Mouse (Mus musculus): ENCODE measurements around the gene Eps8. TPM values are rescaled to one million over a fixed set of nuclear protein-coding genes. Genes with fewer than 3 reads are reported as not detected.

Eps8 gene
- polyA plus RNA-seq, 1 experiment from 2014 or later: 11.7 TPM

GRCm38 (mm10) chr6:137682629-137683028, 28.0 kb upstream of the Eps8 start:
- no peak overlapping the region for H3K4me2 ChIP-seq
- H3K4me3 ChIP-seq: no peak overlapping the region
- H3K27me3 ChIP-seq: no peaks in the 10 kb centered on the region
- H3K9me3 ChIP-seq: no peaks in the 10 kb centered on the region
- H3K36me3 ChIP-seq: no peaks in the 10 kb centered on the region
- no peaks in the 10 kb centered on the region for H3K4me1 ChIP-seq (replicated peaks)
- H3K27ac ChIP-seq: no peak overlapping the region
- no peak for ATAC-seq (ENCODE audit: low FRiP score)
- no peak overlapping the region for H3K9ac ChIP-seq
- WGBS: 83% methylated on average over 2 of the region's 2 CpGs

DNA sequence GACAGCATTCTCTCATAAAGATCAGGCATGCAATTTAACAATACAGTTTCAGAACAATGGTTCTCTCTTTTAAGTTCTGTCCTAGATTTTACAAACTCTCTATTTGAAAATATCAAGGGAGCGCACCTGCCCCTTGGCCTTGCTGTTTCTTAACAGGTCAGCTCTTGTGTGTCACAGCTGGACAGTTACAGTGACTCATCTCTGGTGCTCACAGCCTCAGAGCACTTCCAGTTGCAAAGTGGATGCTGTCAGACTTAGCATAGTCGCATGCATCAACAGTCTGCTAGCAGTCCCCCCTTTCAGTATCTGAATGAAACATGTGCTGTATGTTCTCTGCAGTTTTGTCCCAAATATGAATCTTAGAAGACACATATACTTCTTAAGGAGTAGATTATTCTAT, 26.3 kb upstream of the Eps8 start:
- Histone ChIP-seq H3K4me1 (replicated peaks) (no peaks in the 10 kb centered on the region), H3K4me2 (no peak overlapping the region), H3K4me3 (no peak overlapping the region), H3K9ac (no peak overlapping the region), H3K27me3 (no peaks in the 10 kb centered on the region), H3K9me3 (0 out of 2 replicates have a peak, but pooled peaks cover 4% of the 10 kb centered on the region), H3K36me3 (no peaks in the 10 kb centered on the region), H3K27ac (no peak overlapping the region)
- ATAC-seq (ENCODE audit: low FRiP score): no peak
- WGBS: 90% methylated on average over 2 of the region's 2 CpGs

- Histone ChIP-seq H3K4me3 (no peak overlapping the region), H3K9ac (no peak overlapping the region), H3K4me2 (no peak overlapping the region), H3K27ac (no peak overlapping the region), H3K36me3 (no peaks in the 10 kb centered on the region), H3K27me3 (no peaks in the 10 kb centered on the region), H3K4me1 (replicated peaks) (no peaks in the 10 kb centered on the region), H3K9me3 (0 out of 2 replicates have a peak, but pooled peaks cover 4% of the 10 kb centered on the region)
- no peak for ATAC-seq (ENCODE audit: low FRiP score)
- WGBS: 90% methylated on average over 12 of the region's 12 CpGs
Measured at GRCm38 (mm10) chr6:137676581-137676980, 21.9 kb upstream of the Eps8 start.

- no peak overlapping the region for H3K27ac ChIP-seq
Measured at GRCm38 (mm10) chr6:137675556-137675955, 20.9 kb upstream of the Eps8 start.

GRCm38 (mm10) chr6:137673301-137673700, 18.6 kb upstream of the Eps8 start:
- Histone ChIP-seq H3K4me2 (no peak overlapping the region), H3K9ac (no peak overlapping the region), H3K9me3 (0 out of 2 replicates have a peak, but pooled peaks cover 4% of the 10 kb centered on the region), H3K27me3 (no peaks in the 10 kb centered on the region), H3K4me1 (replicated peaks) (no peaks in the 10 kb centered on the region), H3K4me3 (no peak overlapping the region), H3K27ac (no peak overlapping the region), H3K36me3 (no peaks in the 10 kb centered on the region)
- 72% methylated on average over 15 of the region's 15 CpGs for WGBS
- ATAC-seq (ENCODE audit: low FRiP score): no peak

More at GRCm38 (mm10) chr6:137675556-137675955, 20.9 kb upstream of the Eps8 start:
- no peak for ATAC-seq (ENCODE audit: low FRiP score)
- Histone ChIP-seq H3K27me3 (no peaks in the 10 kb centered on the region), H3K36me3 (no peaks in the 10 kb centered on the region), H3K4me1 (replicated peaks) (no peaks in the 10 kb centered on the region), H3K4me3 (no peak overlapping the region), H3K9me3 (0 out of 2 replicates have a peak, but pooled peaks cover 4% of the 10 kb centered on the region), H3K9ac (no peak overlapping the region), H3K4me2 (no peak overlapping the region)
- 68% methylated on average over 5 of the region's 5 CpGs for WGBS

- H3K27me3 ChIP-seq: no peaks in the 10 kb centered on the region
- no peak overlapping the region for H3K4me3 ChIP-seq
- no peaks in the 10 kb centered on the region for H3K4me1 ChIP-seq (replicated peaks)
- H3K9ac ChIP-seq: no peak overlapping the region
- no peaks in the 10 kb centered on the region for H3K36me3 ChIP-seq
- H3K9me3 ChIP-seq: no peaks in the 10 kb centered on the region
- no peak overlapping the region for H3K27ac ChIP-seq
- 81% methylated on average over 10 of the region's 10 CpGs for WGBS
- no peak overlapping the region for H3K4me2 ChIP-seq
- ATAC-seq (ENCODE audit: low FRiP score): no peak
Measured at GRCm38 (mm10) chr6:137671561-137671960, 16.9 kb upstream of the Eps8 start.

DNA sequence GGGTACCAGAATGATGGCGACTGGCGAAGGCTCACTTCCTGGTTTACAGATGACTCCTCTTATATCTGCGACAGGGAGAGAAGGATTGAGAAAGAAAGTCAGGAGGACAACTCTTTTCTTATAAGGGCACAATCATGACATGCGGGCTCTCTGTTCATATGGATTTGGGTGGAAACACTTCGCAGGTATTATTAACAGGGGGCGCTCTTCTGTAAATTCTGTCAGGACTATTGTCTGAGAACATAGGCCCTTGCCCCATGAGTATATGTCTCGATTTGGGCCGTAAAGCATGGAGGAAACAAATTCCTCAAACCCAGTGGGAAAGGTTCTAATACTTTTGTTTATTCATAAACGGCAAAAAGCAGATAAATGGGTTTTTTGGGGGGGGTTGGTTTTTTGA, 16.1 kb upstream of the Eps8 start:
- Histone ChIP-seq H3K36me3 (no peaks in the 10 kb centered on the region), H3K9ac (no peak overlapping the region), H3K4me2 (no peak overlapping the region), H3K9me3 (no peaks in the 10 kb centered on the region), H3K4me3 (no peak overlapping the region), H3K4me1 (replicated peaks) (no peaks in the 10 kb centered on the region), H3K27ac (no peak overlapping the region), H3K27me3 (no peaks in the 10 kb centered on the region)
- no peak for ATAC-seq (ENCODE audit: low FRiP score)
- WGBS: 94% methylated on average over 9 of the region's 9 CpGs

GRCm38 (mm10) chr6:137669876-137670275, 15.2 kb upstream of the Eps8 start:
- Histone ChIP-seq H3K27ac (no peak overlapping the region), H3K4me2 (no peak overlapping the region), H3K27me3 (no peaks in the 10 kb centered on the region), H3K4me1 (replicated peaks) (no peaks in the 10 kb centered on the region), H3K36me3 (no peaks in the 10 kb centered on the region), H3K9me3 (no peaks in the 10 kb centered on the region), H3K4me3 (no peak overlapping the region), H3K9ac (no peak overlapping the region)
- 89% methylated on average over 3 of the region's 3 CpGs for WGBS
- no peak for ATAC-seq (ENCODE audit: low FRiP score)

DNA sequence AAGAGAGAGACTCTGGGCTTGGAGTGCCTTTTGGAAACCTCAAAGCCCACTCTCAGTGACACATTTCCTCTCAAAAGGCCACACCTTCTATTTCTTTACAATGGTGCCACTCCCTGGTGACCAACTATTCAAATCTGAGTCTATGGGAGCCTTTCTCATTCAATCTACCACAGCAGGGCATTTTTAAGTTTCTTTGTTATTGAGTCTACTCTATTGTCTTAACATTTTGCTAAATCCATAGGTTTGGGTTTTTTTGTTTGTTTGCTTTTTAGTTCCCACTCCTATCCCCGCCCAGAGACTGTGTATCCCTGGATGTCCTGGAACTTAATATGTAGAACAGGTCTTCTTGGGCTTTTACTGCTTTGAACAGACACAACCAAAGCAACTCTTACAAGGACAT, 14.8 kb upstream of the Eps8 start:
- WGBS: 80% methylated on average over 1 of the region's 1 CpGs
- no peaks in the 10 kb centered on the region for H3K4me1 ChIP-seq (replicated peaks)
- H3K9me3 ChIP-seq: no peaks in the 10 kb centered on the region
- no peak overlapping the region for H3K9ac ChIP-seq
- no peaks in the 10 kb centered on the region for H3K36me3 ChIP-seq
- no peak for ATAC-seq (ENCODE audit: low FRiP score)
- H3K4me3 ChIP-seq: no peak overlapping the region
- H3K27me3 ChIP-seq: no peaks in the 10 kb centered on the region
- no peak overlapping the region for H3K4me2 ChIP-seq
- no peak overlapping the region for H3K27ac ChIP-seq

DNA sequence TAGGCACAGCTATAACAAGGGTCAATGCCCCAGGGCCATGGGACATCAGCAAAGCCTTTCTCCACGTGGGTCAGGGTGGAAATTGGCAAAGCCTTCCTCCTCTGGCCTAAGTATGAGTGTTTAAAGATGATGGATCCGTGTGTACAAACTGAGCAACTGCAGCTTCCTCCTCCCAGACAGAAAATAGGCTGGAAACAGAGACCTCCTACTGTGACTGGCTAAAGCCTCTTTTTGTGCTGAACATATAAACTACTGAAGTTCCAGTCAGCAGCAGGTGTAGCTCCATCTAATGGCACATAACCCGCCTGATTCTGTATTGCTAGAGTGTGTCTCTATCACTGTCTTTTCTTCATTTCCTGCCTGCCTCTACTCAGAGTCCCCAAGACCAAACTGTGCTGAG, 13.7 kb upstream of the Eps8 start:
- 63% methylated on average over 3 of the region's 3 CpGs for WGBS
- Histone ChIP-seq H3K27ac (no peak overlapping the region), H3K27me3 (no peaks in the 10 kb centered on the region), H3K4me3 (no peak overlapping the region), H3K4me2 (no peak overlapping the region), H3K36me3 (no peaks in the 10 kb centered on the region), H3K4me1 (replicated peaks) (no peaks in the 10 kb centered on the region), H3K9ac (no peak overlapping the region), H3K9me3 (no peaks in the 10 kb centered on the region)
- ATAC-seq (ENCODE audit: low FRiP score): no peak

GRCm38 (mm10) chr6:137667665-137668064, 13.0 kb upstream of the Eps8 start:
- H3K4me2 ChIP-seq: no peak overlapping the region
- no peaks in the 10 kb centered on the region for H3K36me3 ChIP-seq
- 89% methylated on average over 3 of the region's 3 CpGs for WGBS
- no peaks in the 10 kb centered on the region for H3K4me1 ChIP-seq (replicated peaks)
- H3K9ac ChIP-seq: no peak overlapping the region
- ATAC-seq (ENCODE audit: low FRiP score): no peak
- H3K27me3 ChIP-seq: no peaks in the 10 kb centered on the region
- no peak overlapping the region for H3K4me3 ChIP-seq
- H3K9me3 ChIP-seq: no peaks in the 10 kb centered on the region
- no peak overlapping the region for H3K27ac ChIP-seq

GRCm38 (mm10) chr6:137664936-137665335, 10.3 kb upstream of the Eps8 start:
- Histone ChIP-seq H3K9ac (no peak overlapping the region), H3K36me3 (no peaks in the 10 kb centered on the region), H3K9me3 (no peaks in the 10 kb centered on the region), H3K4me2 (no peak overlapping the region), H3K4me1 (replicated peaks) (no peaks in the 10 kb centered on the region), H3K27ac (no peak overlapping the region), H3K4me3 (no peak overlapping the region), H3K27me3 (no peaks in the 10 kb centered on the region)
- 69% methylated on average over 3 of the region's 3 CpGs for WGBS
- ATAC-seq (ENCODE audit: low FRiP score): no peak

GRCm38 (mm10) chr6:137661583-137662365, 7.1 kb upstream of the Eps8 start:
- no peak overlapping the region for H3K27ac ChIP-seq
- no peak for ATAC-seq (ENCODE audit: low FRiP score)
- 95% methylated on average over 23 of the region's 23 CpGs for WGBS
- H3K27me3 ChIP-seq: no peaks in the 10 kb centered on the region
- H3K36me3 ChIP-seq: no peaks in the 10 kb centered on the region
- no peak overlapping the region for H3K4me3 ChIP-seq
- no peak overlapping the region for H3K9ac ChIP-seq
- no peak overlapping the region for H3K4me2 ChIP-seq
- H3K4me1 ChIP-seq (replicated peaks): no peaks in the 10 kb centered on the region
- no peaks in the 10 kb centered on the region for H3K9me3 ChIP-seq
